Mouse (Mus musculus) retina, embryonic 14.5 days (tissue): ENCODE measurements around the gene Tcerg1l.
A peak's percentile ranks its signal among the peaks of the same experiment; 100 is the strongest.

Experiments
- DNase-seq: peaks from one replicate; pipeline ENCODE4 v3.0.0-alpha.2; 2015; ENCODE audit warnings: low spot score

Tcerg1l gene

GRCm38 (mm10) chr7:138397485-138398181, at the start of gene Tcerg1l:
Gene Tcerg1l, minus strand, starts transcription at chr7:138397730.
- DNase-seq: peak; percentile 64

- DNase-seq: no peak
Measured at GRCm38 (mm10) chr7:138442096-138442495, 44.6 kb upstream of the Tcerg1l start.

GRCm38 (mm10) chr7:138432541-138432940, 35.0 kb upstream of the Tcerg1l start:
- DNase-seq: no peak

- DNase-seq: peak; percentile 65
Measured at GRCm38 (mm10) chr7:138431456-138431855, 33.9 kb upstream of the Tcerg1l start.

GRCm38 (mm10) chr7:138429916-138430315, 32.4 kb upstream of the Tcerg1l start:
- peak; percentile 36 for DNase-seq

GRCm38 (mm10) chr7:138428826-138429225, 31.3 kb upstream of the Tcerg1l start:
- DNase-seq: peak; percentile 60

GRCm38 (mm10) chr7:138427441-138427840, 29.9 kb upstream of the Tcerg1l start:
- no peak for DNase-seq

- no peak for DNase-seq
Measured at GRCm38 (mm10) chr7:138413496-138413895, 16.0 kb upstream of the Tcerg1l start.

GRCm38 (mm10) chr7:138401641-138402040, 4.1 kb upstream of the Tcerg1l start:
- no peak for DNase-seq

- no peak for DNase-seq
Measured at GRCm38 (mm10) chr7:138400506-138401272, 3.2 kb upstream of the Tcerg1l start.

- DNase-seq: peak; percentile 91
Measured at GRCm38 (mm10) chr7:138398182-138398793, 758 bp upstream of the Tcerg1l start.

GRCm38 (mm10) chr7:138396863-138397484, 556 bp downstream of the Tcerg1l start:
- DNase-seq: peak; percentile 69

GRCm38 (mm10) chr7:138396109-138396862, 1.2 kb downstream of the Tcerg1l start:
- no peak for DNase-seq

GRCm38 (mm10) chr7:138389941-138390340, 7.6 kb downstream of the Tcerg1l start:
- DNase-seq: no peak

GRCm38 (mm10) chr7:138389071-138389470, 8.5 kb downstream of the Tcerg1l start:
- DNase-seq: no peak

GRCm38 (mm10) chr7:138379221-138379620, 18.3 kb downstream of the Tcerg1l start:
- peak; percentile 17 for DNase-seq

GRCm38 (mm10) chr7:138378546-138378945, 19.0 kb downstream of the Tcerg1l start:
- DNase-seq: no peak

- DNase-seq: no peak
Measured at GRCm38 (mm10) chr7:138375573-138375972, 22.0 kb downstream of the Tcerg1l start.

GRCm38 (mm10) chr7:138374376-138374775, 23.2 kb downstream of the Tcerg1l start:
- no peak for DNase-seq

- DNase-seq: no peak
Measured at GRCm38 (mm10) chr7:138373530-138373929, 24.0 kb downstream of the Tcerg1l start.

GRCm38 (mm10) chr7:138367570-138367969, 30.0 kb downstream of the Tcerg1l start:
- DNase-seq: no peak

- no peak for DNase-seq
Measured at GRCm38 (mm10) chr7:138365519-138365918, 32.0 kb downstream of the Tcerg1l start.
